Mouse (Mus musculus) lung, adult 2 months (tissue): ENCODE results near the gene Tmem150c.

Experiments used
- CTCF ChIP-seq: fragments of 200-500 bp; IDR thresholded peaks from 2 replicates; pipeline ENCODE4 v1.5.1; 2011; ENCODE audit warnings: mild to moderate bottlenecking, low read length, control low read depth; ENCODE audit not compliant: insufficient read depth
- POLR2A ChIP-seq: fragments of 200-500 bp; IDR thresholded peaks from 2 replicates; pipeline ENCODE4 v1.6.1; 2011; ENCODE audit warnings: low read depth, mild to moderate bottlenecking, control low read depth, low read length, borderline replicate concordance; ENCODE audit errors: extremely low read depth

DNA sequence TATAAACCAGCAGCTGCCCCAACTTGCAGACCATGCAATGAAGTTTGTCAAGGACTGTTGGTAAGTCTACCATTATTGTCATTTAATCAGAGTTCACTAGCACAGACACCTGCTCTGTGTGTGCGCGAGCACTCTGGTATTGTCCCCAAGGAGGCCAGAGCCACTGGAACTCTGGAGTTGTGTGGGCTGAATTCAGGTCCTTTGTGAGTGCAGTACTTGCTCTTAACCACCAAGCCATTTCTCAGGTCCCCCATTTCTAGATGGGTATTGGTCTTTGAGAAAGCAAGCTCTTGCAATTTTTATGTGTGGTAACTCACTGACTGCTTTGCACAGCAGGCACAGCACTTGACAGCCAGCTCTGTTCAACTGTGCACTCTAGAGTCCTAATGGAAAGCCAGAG is 127.5 kb downstream of the Tmem150c start:
- no peak for TF ChIP-seq POLR2A
- no peak for TF ChIP-seq CTCF
